Mouse (Mus musculus): ENCODE results near the gene Prpf39. TPM values are rescaled to one million over a fixed set of nuclear protein-coding genes. Genes with fewer than 3 reads are reported as not detected.

Gene Prpf39
- polyA plus RNA-seq, 1 experiment from 2014 or later, result 45.3 TPM

Other genes with a start within 250 kb of the Prpf39 start
- gene Gm527, start 118.4 kb upstream of the Prpf39 start, polyA plus RNA-seq (2016; fragmentation: Nextera tagmentation; extraction: Ambion mirVana), result 2.2 and 2.6 TPM in 2 replicates
- 11.3 and 11.4 TPM in 2 replicates for gene Klhl28, start 70.8 kb upstream of the Prpf39 start, polyA plus RNA-seq (2016; fragmentation: Nextera tagmentation; extraction: Ambion mirVana)
- 19.5 and 22.1 TPM in 2 replicates for gene Togaram1, start 70.5 kb upstream of the Prpf39 start, polyA plus RNA-seq (2016; fragmentation: Nextera tagmentation; extraction: Ambion mirVana)
- 512 and 531 TPM in 2 replicates for gene Fkbp3, start 37.7 kb downstream of the Prpf39 start, polyA plus RNA-seq (2016; fragmentation: Nextera tagmentation; extraction: Ambion mirVana)
- gene Fancm, start 39.3 kb downstream of the Prpf39 start, polyA plus RNA-seq (2016; fragmentation: Nextera tagmentation; extraction: Ambion mirVana), result 13.8 and 15.1 TPM in 2 replicates
- 40.6 TPM in 2 replicates for gene Mis18bp1, start 136.3 kb downstream of the Prpf39 start, polyA plus RNA-seq (2016; fragmentation: Nextera tagmentation; extraction: Ambion mirVana)
- not detected in 2 replicates for gene Wdr20rt, start 189.2 kb downstream of the Prpf39 start, polyA plus RNA-seq (2016; fragmentation: Nextera tagmentation; extraction: Ambion mirVana)

Measured in heart, embryonic 12.5 days (tissue).